Mouse (Mus musculus): ENCODE results near the gene Ndufaf2.

Gene Ndufaf2

DNA sequence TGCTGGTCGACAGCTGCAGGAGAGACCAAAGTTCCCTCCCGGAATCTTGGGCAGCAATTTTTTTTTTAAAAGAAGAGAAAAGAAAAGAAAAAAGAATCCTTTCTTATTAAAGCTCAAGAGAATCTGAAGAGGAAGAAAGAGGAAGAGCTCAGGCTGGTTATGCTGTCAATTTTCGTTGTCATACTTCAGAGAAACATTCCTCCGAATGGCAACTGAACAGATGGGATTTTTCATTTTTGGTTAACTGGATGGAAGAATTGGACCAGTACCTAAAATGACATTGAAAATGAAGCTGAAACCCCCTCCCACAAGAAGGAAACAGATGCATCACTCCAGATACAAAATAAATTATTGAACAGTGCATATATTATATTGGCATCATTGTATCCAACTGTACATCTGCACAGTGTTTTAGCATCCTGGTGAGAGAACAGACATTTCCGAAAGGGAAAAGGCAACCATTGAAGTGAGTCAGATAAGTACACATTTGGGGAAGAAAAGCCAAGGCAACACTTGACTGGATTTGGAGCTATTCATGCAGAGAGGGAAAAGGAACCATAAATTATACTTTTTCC is 19.9 kb downstream of the Ndufaf2 start:
- no peak for DNase-seq

DNA sequence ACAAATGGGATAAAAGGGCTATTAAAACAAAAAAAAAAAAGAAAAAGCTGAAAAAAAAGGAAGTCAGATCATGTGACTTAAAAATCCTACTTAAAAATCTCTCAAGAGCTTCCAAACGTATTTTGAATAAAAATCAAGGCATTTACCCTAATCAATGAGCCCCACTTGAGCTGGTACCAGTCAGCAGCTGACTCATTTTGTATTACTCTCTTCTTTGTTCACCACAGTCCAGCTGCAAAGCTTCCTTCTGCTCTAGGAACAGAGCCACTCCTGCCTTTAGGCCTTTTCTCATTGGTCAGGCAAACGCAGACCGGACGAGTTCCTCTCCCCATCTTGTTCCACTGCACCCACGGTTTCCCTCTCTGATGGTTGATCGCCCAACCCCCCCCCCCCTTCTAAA is 22.8 kb downstream of the Ndufaf2 start:
- no peak for DNase-seq

DNA sequence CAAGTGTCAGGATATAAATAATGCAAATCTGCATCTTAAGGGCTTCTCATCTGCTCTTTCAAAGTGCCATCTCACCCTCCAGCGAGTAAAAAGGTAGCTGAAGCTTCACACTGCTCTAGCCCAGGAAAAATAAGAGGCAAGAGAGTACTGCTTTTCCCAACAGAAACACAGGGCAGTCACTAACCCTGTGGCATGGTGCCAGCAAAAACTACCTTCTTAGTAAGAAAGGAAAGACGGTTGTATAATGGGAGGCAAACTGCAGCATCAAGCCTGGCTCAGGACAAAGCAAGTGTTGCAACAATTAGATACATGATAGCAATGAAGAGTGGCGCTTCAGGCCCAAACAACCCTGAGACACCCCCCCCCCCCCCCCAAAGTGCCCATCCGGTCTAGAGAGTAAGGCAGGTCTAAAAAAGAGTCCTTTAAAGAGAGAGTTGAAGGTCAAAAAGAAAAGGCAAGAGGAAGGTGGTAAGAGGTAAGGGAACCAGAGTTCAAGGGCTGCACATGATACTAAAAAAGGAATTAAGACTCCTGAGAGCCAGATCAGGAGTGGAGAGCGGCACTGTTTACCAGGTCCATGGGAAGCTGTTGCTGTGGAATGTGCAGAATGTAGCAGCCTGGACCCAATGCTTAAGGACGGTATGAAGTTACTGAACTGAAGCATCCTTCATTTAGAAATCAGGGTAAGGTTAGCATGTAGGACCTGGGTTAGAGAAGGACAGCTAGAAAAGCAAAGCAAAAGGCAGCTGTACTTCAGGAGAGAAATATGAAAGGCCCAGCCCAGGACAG is 26.2 kb downstream of the Ndufaf2 start:
- DNase-seq = peak; percentile 20

- no peak for DNase-seq
Observed at GRCm38 (mm10) chr13:108130737-108131136, 27.7 kb downstream of the Ndufaf2 start.

- no peak for DNase-seq
Observed at GRCm38 (mm10) chr13:108129070-108129469, 29.4 kb downstream of the Ndufaf2 start.

GRCm38 (mm10) chr13:108127883-108128282 is 30.5 kb downstream of the Ndufaf2 start:
- DNase-seq = no peak

GRCm38 (mm10) chr13:108127130-108127529 is 31.3 kb downstream of the Ndufaf2 start:
- DNase-seq = peak; percentile 76

DNA sequence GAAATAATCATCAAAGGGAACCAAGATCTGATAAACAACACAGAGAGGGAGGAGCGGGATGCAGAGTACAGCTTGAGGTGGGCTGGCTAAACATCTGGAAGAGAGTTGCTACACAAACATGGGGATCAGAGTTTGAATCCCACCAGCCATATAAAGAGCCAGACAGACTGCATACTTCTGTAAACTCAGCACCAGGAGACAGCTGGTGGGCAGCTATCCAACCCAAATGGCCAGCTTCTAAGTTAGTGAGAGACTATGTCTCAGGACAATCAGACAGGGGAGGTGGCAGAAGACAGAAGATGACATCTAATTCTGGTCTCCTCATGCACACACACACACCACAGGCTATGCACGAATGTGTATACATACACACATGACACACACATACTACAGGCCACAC is 32.2 kb downstream of the Ndufaf2 start:
- DNase-seq = no peak

DNA sequence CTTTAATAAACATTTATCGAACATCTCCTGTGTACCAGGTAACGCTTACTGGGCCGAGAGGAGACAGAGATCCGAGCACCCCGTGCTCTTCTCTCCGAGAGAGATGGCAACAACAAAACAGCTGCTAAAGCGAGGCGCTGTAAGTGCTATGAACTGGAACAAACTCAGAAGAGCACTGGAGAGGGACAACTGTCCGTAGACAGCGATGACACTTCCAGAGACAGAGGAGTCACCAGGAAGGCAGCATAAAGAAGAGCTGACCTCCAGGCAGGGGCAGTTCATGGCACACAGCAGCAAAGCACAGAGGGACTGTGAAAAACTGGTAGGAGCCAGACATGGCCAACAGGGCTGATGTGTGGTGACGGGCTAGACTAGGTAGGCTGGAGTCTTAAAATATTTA is 34.3 kb downstream of the Ndufaf2 start:
- DNase-seq = no peak

- no peak for DNase-seq
Observed at GRCm38 (mm10) chr13:108123109-108123723, 35.2 kb downstream of the Ndufaf2 start.

GRCm38 (mm10) chr13:108119411-108120310 is 38.8 kb downstream of the Ndufaf2 start:
- peak; percentile 4 for DNase-seq

DNA sequence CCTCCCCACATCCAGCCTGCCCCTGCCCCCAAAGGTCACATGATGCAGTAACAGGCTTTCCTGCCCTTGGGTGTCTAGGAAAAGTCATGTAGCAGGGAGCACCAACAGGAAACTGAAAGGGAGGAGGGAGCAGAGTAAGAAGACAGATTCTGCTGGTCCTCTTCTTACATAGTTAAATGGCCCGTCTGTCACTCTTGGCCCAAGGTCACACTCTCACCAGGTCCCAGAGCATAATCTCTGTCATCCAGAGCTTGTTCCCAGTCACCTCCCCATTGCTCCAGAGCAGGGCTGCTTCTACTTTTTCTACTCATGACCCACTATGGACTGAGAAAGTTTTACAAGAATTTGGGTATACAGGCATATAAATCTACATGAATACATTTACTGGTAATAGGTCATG is 40.2 kb downstream of the Ndufaf2 start:
- no peak for DNase-seq

- DNase-seq = no peak
Observed at GRCm38 (mm10) chr13:108117654-108118053, 40.8 kb downstream of the Ndufaf2 start.

DNA sequence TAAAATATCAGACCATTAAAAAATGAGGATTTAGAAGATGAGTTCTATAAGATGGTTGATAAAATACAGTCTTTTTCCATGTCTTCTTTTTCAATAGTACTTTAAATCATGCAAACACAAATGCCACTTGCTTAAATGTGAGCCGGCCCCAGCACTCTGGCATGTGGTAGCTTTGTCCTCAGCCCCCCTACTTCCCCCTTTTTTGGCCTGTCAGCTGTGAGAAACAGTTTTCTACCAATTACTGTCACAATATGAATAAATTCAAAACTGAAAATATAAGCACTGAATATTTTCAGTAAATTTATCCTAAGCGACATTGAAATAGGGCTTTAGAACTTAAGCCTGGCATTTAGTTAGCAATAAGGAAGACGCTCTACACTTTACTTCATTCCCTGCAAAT is 44.2 kb downstream of the Ndufaf2 start:
- no peak for DNase-seq

GRCm38 (mm10) chr13:108113536-108113935 is 44.9 kb downstream of the Ndufaf2 start:
- DNase-seq = no peak

DNA sequence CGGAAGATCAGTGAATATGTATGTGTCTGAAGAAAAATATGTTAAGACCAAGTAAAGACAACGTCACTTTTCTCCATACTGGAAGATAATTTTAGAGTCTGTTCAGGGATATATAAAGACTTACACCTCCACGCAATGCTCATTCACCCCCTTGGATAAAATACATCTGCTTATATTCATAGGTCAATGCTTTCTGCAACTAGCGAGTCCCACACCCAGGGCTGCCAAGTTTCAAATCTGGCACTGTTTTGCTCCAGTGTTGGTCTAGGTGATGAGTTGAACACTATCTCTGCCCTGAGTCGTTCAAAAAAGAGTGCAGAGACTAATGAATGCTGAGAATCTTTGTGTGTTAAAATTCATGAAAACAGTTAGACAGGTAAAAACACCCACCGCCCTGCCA is 47.5 kb downstream of the Ndufaf2 start:
- no peak for DNase-seq

GRCm38 (mm10) chr13:108100700-108101099 is 57.7 kb downstream of the Ndufaf2 start:
- no peak for DNase-seq

DNA sequence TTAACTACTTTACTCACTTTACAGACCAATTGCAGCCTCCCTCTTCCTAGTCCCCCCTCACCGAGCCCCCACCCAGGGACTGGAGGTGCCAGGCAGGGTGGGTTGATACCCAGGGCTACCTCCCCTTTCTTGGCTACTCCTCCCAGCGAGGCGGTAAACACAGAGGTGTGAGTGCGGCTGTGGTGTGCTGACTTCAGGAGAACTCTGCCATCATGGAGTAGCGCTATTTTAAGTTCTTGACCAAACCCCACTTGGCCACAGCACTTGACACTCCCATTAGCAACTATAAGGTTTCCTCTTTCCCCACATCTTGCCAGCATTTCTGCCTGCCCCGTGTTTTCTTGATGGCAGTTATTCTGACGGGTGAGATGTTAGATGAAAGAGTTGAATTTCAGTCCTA is 62.0 kb downstream of the Ndufaf2 start:
- DNase-seq = peak; percentile 30

- DNase-seq = peak; percentile 7
Observed at GRCm38 (mm10) chr13:108095617-108096016, 62.8 kb downstream of the Ndufaf2 start.

DNA sequence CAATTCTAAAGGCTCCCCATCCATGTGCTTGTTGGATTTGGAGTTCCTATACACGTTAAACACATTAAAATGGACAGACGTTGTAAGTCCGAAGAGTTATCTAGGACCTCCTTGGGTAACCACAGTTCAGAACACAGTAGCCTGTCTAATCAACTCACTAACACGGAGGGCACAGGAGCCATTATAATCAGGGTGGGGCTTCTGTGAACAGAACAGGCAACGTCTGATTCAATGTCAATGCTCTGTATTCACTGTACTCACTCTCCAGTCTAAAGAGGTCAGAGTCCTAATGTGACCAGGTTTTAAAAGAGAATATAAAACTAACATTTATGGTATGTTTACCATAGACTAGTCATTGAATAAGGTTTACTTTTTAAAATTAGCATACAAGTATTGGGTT is 63.7 kb downstream of the Ndufaf2 start:
- DNase-seq = no peak

- DNase-seq = no peak
Observed at GRCm38 (mm10) chr13:108092290-108092689, 66.1 kb downstream of the Ndufaf2 start.

DNA sequence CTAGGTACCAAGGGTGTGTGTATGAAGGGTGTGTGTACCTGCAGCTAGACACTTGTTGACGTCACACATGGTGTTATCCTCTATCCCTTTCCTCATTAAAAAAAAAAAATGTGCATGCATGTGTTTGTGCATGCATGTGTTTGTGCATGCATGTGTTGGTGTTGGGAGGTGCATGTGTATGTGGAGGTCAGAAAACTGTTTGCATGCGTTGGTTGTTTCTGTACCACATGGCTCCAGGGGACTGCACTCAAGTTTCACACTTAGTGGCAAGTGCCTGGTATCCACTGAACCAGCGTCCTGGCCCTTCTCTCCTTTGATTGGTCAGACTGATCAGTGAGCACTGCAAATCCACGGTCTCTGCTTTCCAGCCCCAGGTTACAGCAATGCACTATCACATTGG is 71.7 kb downstream of the Ndufaf2 start:
- DNase-seq = no peak

DNA sequence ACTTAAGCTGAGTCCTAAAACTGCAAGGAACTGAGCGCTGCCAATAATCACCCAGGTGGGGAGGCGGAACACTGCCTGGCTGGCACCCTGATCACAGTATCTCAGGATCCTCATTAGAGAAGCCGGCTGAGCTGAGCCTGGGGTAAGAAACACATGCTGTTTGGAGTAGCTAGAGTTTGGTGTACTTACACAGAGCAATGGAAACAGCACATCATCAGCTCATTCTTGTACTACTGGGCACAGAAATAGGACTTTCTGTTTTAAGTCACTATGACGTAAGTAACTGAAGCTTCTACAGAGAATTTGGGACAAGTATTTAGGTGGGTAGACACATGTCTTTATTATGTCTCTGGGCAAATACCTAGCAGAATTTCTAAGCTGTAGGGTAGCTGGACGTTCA is 72.4 kb downstream of the Ndufaf2 start:
- DNase-seq = no peak

All from lung, postnatal 36 days (tissue).